Mouse (Mus musculus): Measurements from ENCODE around the gene Cenpx. TPM values are rescaled to one million over a fixed set of nuclear protein-coding genes. Genes with fewer than 3 reads are reported as not detected.

Cenpx gene
- total and polyA plus RNA-seq, 2 experiments from 2014 or later: 28.5 to 91.3 TPM

DNA sequence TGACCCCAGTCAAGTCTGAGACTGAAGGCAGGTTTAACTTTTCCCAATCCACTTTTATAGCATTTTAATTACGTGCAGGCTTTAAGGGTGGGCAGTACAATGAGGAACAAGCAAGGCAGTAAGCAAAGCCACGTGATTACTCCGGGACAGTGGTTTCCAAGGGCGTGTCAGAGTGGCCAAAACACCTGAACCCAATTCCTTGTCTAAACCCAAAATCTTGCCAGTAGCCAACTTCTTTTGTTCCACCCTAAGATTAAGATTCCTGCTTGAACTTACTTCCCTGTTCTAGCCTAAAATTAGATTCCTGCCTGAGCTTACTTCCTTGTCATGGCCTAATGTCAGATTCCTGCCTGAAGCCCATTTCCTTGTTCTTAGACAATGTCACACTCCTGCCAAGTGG lies 34.4 kb upstream of the Cenpx start:
- ATAC-seq (no peak), DNase-seq (no peak)
- TF ChIP-seq CTCF (IDR thresholded peaks at IDR 0.05; ENCODE audit: low read depth): no peak
- H3K4me3 ChIP-seq (ENCODE audit: low read depth, low read length): no peak overlapping the region
- H3K9ac ChIP-seq: no peak overlapping the region
- no peaks in the 10 kb centered on the region for H3K36me3 ChIP-seq (ENCODE audit: insufficient read depth)
- H3K9me3 ChIP-seq (ENCODE audit: low read length): no peaks in the 10 kb centered on the region
- no peaks in the 10 kb centered on the region for H3K27me3 ChIP-seq (ENCODE audit: insufficient read depth, low read length)
- H3K4me1 ChIP-seq (ENCODE audit: insufficient read depth): no peaks in the 10 kb centered on the region
- 82% methylated on average over 4 of the region's 4 CpGs for WGBS
- no peak overlapping the region for H3K27ac ChIP-seq (ENCODE audit: low read depth, low read length)
- no peak overlapping the region for H3K4me2 ChIP-seq (ENCODE audit: low read depth)

- DNase-seq: no peak
- no peak for TF ChIP-seq CTCF (IDR thresholded peaks at IDR 0.05; ENCODE audit: low read depth)
- no peak for ATAC-seq
- Histone ChIP-seq H3K9ac (no peak overlapping the region), H3K36me3 (ENCODE audit: insufficient read depth) (no peaks in the 10 kb centered on the region), H3K4me1 (ENCODE audit: insufficient read depth) (no peaks in the 10 kb centered on the region), H3K4me3 (ENCODE audit: low read depth, low read length) (no peak overlapping the region), H3K27ac (ENCODE audit: low read depth, low read length) (no peak overlapping the region), H3K9me3 (ENCODE audit: low read length) (no peaks in the 10 kb centered on the region), H3K4me2 (ENCODE audit: low read depth) (no peak overlapping the region), H3K27me3 (ENCODE audit: insufficient read depth, low read length) (no peaks in the 10 kb centered on the region)
- 77% methylated on average over 7 of the region's 7 CpGs for WGBS
These were observed 30.7 kb upstream of the Cenpx start for GRCm38 (mm10) chr11:120744121-120744701.

- Histone ChIP-seq H3K27ac (ENCODE audit: low read depth, low read length) (no peak overlapping the region), H3K9me3 (ENCODE audit: low read length) (no peaks in the 10 kb centered on the region), H3K36me3 (ENCODE audit: insufficient read depth) (no peaks in the 10 kb centered on the region), H3K4me3 (ENCODE audit: low read depth, low read length) (no peak overlapping the region), H3K27me3 (ENCODE audit: insufficient read depth, low read length) (no peaks in the 10 kb centered on the region), H3K9ac (no peak overlapping the region), H3K4me2 (ENCODE audit: low read depth) (no peak overlapping the region), H3K4me1 (ENCODE audit: insufficient read depth) (no peaks in the 10 kb centered on the region)
- TF ChIP-seq CTCF (IDR thresholded peaks at IDR 0.05; ENCODE audit: low read depth): no peak
- WGBS: 91% methylated on average over 5 of the region's 5 CpGs
- no peak for DNase-seq
- ATAC-seq: no peak
These were observed 27.4 kb upstream of the Cenpx start for GRCm38 (mm10) chr11:120740981-120741380.

GRCm38 (mm10) chr11:120736424-120736823 lies 22.9 kb upstream of the Cenpx start:
- no peaks in the 10 kb centered on the region for H3K36me3 ChIP-seq (ENCODE audit: insufficient read depth)
- TF ChIP-seq CTCF (IDR thresholded peaks at IDR 0.05; ENCODE audit: low read depth): no peak
- H3K9ac ChIP-seq: no peak overlapping the region
- H3K9me3 ChIP-seq (ENCODE audit: low read length): no peaks in the 10 kb centered on the region
- no peak for DNase-seq
- no peak overlapping the region for H3K4me3 ChIP-seq (ENCODE audit: low read depth, low read length)
- H3K4me2 ChIP-seq (ENCODE audit: low read depth): no peak overlapping the region
- 71% methylated on average over 6 of the region's 6 CpGs for WGBS
- ATAC-seq: no peak
- no peaks in the 10 kb centered on the region for H3K4me1 ChIP-seq (ENCODE audit: insufficient read depth)
- H3K27ac ChIP-seq (ENCODE audit: low read depth, low read length): no peak overlapping the region
- no peaks in the 10 kb centered on the region for H3K27me3 ChIP-seq (ENCODE audit: insufficient read depth, low read length)

GRCm38 (mm10) chr11:120733521-120733920 lies 20.0 kb upstream of the Cenpx start:
- Histone ChIP-seq H3K4me3 (ENCODE audit: low read depth, low read length) (no peak overlapping the region), H3K36me3 (ENCODE audit: insufficient read depth) (no peaks in the 10 kb centered on the region), H3K9me3 (ENCODE audit: low read length) (no peaks in the 10 kb centered on the region), H3K4me1 (ENCODE audit: insufficient read depth) (no peaks in the 10 kb centered on the region), H3K27me3 (ENCODE audit: insufficient read depth, low read length) (no peaks in the 10 kb centered on the region), H3K9ac (no peak overlapping the region), H3K4me2 (ENCODE audit: low read depth) (no peak overlapping the region), H3K27ac (ENCODE audit: low read depth, low read length) (no peak overlapping the region)
- 58% methylated on average over 6 of the region's 6 CpGs for WGBS
- ATAC-seq (no peak), DNase-seq (no peak)
- no peak for TF ChIP-seq CTCF (IDR thresholded peaks at IDR 0.05; ENCODE audit: low read depth)

- TF ChIP-seq CTCF (IDR thresholded peaks at IDR 0.05; ENCODE audit: low read depth): no peak
- no peak within 1 kb of the TSS for H3K27ac ChIP-seq (ENCODE audit: low read depth, low read length)
- H3K9ac ChIP-seq: no peak within 1 kb of the TSS
- H3K4me1 ChIP-seq (ENCODE audit: insufficient read depth): no peaks in the 10 kb centered on the region
- WGBS: 76% methylated on average over 12 of the region's 12 CpGs
- no peak for DNase-seq
- H3K36me3 ChIP-seq (ENCODE audit: insufficient read depth): no peaks in the 10 kb centered on the region
- H3K27me3 ChIP-seq (ENCODE audit: insufficient read depth, low read length): no peaks in the 10 kb centered on the region
- H3K4me2 ChIP-seq (ENCODE audit: low read depth): no peak within 1 kb of the TSS
- no peak within 1 kb of the TSS for H3K4me3 ChIP-seq (ENCODE audit: low read depth, low read length)
- ATAC-seq: no peak
- no peaks in the 10 kb centered on the region for H3K9me3 ChIP-seq (ENCODE audit: low read length)
These were observed 18.5 kb upstream of the Cenpx start, which contains the start of gene Cbr2 for GRCm38 (mm10) chr11:120731858-120732680. Gene Cbr2, minus strand, starts transcription at chr11:120732114.

DNA sequence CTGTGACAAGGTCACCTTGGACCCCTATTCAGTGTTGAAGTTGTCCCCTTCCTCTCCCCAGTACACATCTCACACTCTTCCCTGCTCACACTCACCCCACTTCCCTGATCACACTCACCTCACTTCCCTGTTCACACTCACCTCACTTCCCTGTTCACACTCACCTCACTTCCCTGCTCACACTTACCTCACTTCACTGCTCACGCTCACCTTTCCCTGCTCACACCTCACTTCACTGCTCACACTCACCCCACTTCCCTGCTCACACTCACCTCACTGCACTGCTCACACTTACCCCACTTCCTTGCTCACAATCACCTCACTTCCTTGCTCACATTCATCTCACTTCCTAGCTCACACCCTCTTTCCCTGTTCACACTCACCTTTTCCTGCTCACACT lies 17.9 kb upstream of the Cenpx start:
- no peaks in the 10 kb centered on the region for H3K27me3 ChIP-seq (ENCODE audit: insufficient read depth, low read length)
- no peaks in the 10 kb centered on the region for H3K4me1 ChIP-seq (ENCODE audit: insufficient read depth)
- TF ChIP-seq CTCF (IDR thresholded peaks at IDR 0.05; ENCODE audit: low read depth): no peak
- ATAC-seq: no peak
- H3K4me2 ChIP-seq (ENCODE audit: low read depth): no peak overlapping the region
- H3K27ac ChIP-seq (ENCODE audit: low read depth, low read length): no peak overlapping the region
- 88% methylated on average over 1 of the region's 1 CpGs for WGBS
- no peak for DNase-seq
- no peak overlapping the region for H3K4me3 ChIP-seq (ENCODE audit: low read depth, low read length)
- H3K36me3 ChIP-seq (ENCODE audit: insufficient read depth): no peaks in the 10 kb centered on the region
- no peaks in the 10 kb centered on the region for H3K9me3 ChIP-seq (ENCODE audit: low read length)
- no peak overlapping the region for H3K9ac ChIP-seq
